ENCODE assay signal across 8 mouse cellular contexts in genomic region chr1:23761502-23762135, GRCm38 (mm10). TPM values are rescaled to one million over a fixed set of nuclear protein-coding genes. Genes with fewer than 3 reads are reported as not detected.
DNase-seq lines count a peak whose midpoint lies in the region; ATAC-seq and TF ChIP-seq lines count a peak whose summit lies in the region.

TSS of gene B3gat2 (plus strand) at chr1:23761753.

- H3K4me2 ChIP-seq in liver, embryonic 14.5 days (ENCODE audit: low read depth) = peak within 1 kb of the TSS; percentile 48

- no peaks in the 10 kb centered on the region for H3K9me3 ChIP-seq in liver, embryonic 14.5 days (ENCODE audit: control insufficient read depth, low read length)

- TF ChIP-seq CTCF in liver, embryonic 14.5 days (IDR thresholded peaks at IDR 0.05; ENCODE audit: low read depth) = no peak

- no peak within 1 kb of the TSS for H3K27ac ChIP-seq in liver, embryonic 14.5 days

- ATAC-seq in liver, embryonic 14.5 days (ENCODE audit: insufficient read depth) = no peak

- H3K4me1 ChIP-seq in liver, embryonic 14.5 days (replicated peaks; ENCODE audit: control insufficient read depth in 2 of 2, insufficient read depth in 2 of 2, low read length in 1 of 2) = no peaks in the 10 kb centered on the region

- WGBS in liver, embryonic 14.5 days (ENCODE audit: insufficient replicate concordance) = 1% methylated on average over 32 of the region's 34 CpGs

- H3K27me3 ChIP-seq in liver, embryonic 14.5 days (ENCODE audit: control insufficient read depth, insufficient read depth, low read length) = peaks cover 40% of the 10 kb centered on the region

- TF ChIP-seq EP300 in liver, embryonic 14.5 days (IDR thresholded peaks at IDR 0.05; ENCODE audit: low read depth) = no peak

- H3K9ac ChIP-seq in liver, embryonic 14.5 days (replicated peaks) = no peak within 1 kb of the TSS

- DNase-seq in left cerebral cortex, adult 18-20 months (ENCODE audit: low spot score in 2 of 2) = peak; percentile 24 to 51
- no peak for DNase-seq in left cerebral cortex, adult 11 months (ENCODE audit: low spot score)
- DNase-seq in cerebellum, adult 9-11 months = peak; percentile 57
- peak; percentile 12 to 37 for DNase-seq in frontal cortex, postnatal 14 days (ENCODE audit: low spot score in 2 of 2)
- peak; percentile 85 for DNase-seq in kidney, postnatal 10 days
- DNase-seq in liver, embryonic 14.5 days (ENCODE audit: low read depth in 3 of 3, low spot score in 3 of 3) = no peak
- peak; percentile 14 to 21 for DNase-seq in right cerebral cortex, postnatal 36 days (ENCODE audit: low spot score in 2 of 2)
- no peak for DNase-seq in spleen, adult 12 weeks (ENCODE audit: low spot score)

- no peaks in the 10 kb centered on the region for H3K36me3 ChIP-seq in liver, embryonic 14.5 days (replicated peaks; ENCODE audit: control insufficient read depth, insufficient read depth, low read depth)

- peak within 1 kb of the TSS; percentile 27 to 28; a peak in 3 of 4 replicates for H3K4me3 ChIP-seq in liver, embryonic 14.5 days (ENCODE audit: insufficient read depth in 1 of 2, low read depth in 2 of 2, low read length in 2 of 2)

RNA-seq across cellular contexts. Expression of gene B3gat2, which starts in this region (rescaled TPM):
- 1 to 10 TPM; 6.9 to 8.6 TPM for total RNA-seq in left cerebral cortex, adult 18-20 months (2021)
- polyA plus RNA-seq in liver, embryonic 14.5 days (2012; rRNA removed) = 0.02 and 0.03 TPM in 2 replicates
- polyA plus RNA-seq in liver, embryonic 14.5 days (2014; fragmentation: Nextera tagmentation; extraction: Ambion mirVana) = 0.11 and 0.25 TPM in 2 replicates

Comparison
In these comparisons a context has a peak if more than half of its experiments do, and no peak if none do; other contexts are left out.
1. DNase-seq: peak in left cerebral cortex, adult 18-20 months (2 of 2), cerebellum, adult 9-11 months (single experiment), frontal cortex, postnatal 14 days (2 of 2), kidney, postnatal 10 days (single experiment) and right cerebral cortex, postnatal 36 days (2 of 2); none in left cerebral cortex, adult 11 months (single experiment), liver, embryonic 14.5 days (0 of 3) and spleen, adult 12 weeks (single experiment).